Mouse (Mus musculus) megakaryocyte, embryonic 14.5 days (primary cell): Measurements from ENCODE around the gene Arhgap24.

ENCODE experiments used
- FLI1 ChIP-seq: IDR thresholded peaks from 2 replicates; pipeline ENCODE4 v1.6.1; 2012; ENCODE audit warnings: low read length, inconsistent platforms, mixed read lengths
- GATA1 ChIP-seq: IDR thresholded peaks from 3 replicates; pipeline ENCODE4 v1.6.1; 2012; ENCODE audit warnings: mixed read lengths, low read length, inconsistent platforms, borderline replicate concordance

- TF ChIP-seq GATA1 (no peak), FLI1 (no peak)
These were observed 344.3 kb downstream of the Arhgap24 start for GRCm38 (mm10) chr5:102825538-102825937.
